Mouse (Mus musculus): ENCODE data around the gene Gm266. TPM values are rescaled to one million over a fixed set of nuclear protein-coding genes. Genes with fewer than 3 reads are reported as not detected.

Gm266 gene
- total and polyA plus RNA-seq, 2 experiments from 2014 or later = 5.1 to 5.2 TPM

GRCm38 (mm10) chr12:111520994-111521393, 35.4 kb upstream of the Gm266 start:
- DNase-seq (no peak), ATAC-seq (no peak)
- H3K4me1 ChIP-seq (ENCODE audit: insufficient read depth) = no peaks in the 10 kb centered on the region
- H3K36me3 ChIP-seq (ENCODE audit: insufficient read depth) = no peaks in the 10 kb centered on the region
- no peaks in the 10 kb centered on the region for H3K9me3 ChIP-seq (ENCODE audit: low read length)
- no peak for TF ChIP-seq CTCF (IDR thresholded peaks at IDR 0.05; ENCODE audit: low read depth)
- no peak overlapping the region for H3K4me2 ChIP-seq (ENCODE audit: low read depth)
- no peak overlapping the region for H3K4me3 ChIP-seq (ENCODE audit: low read depth, low read length)
- H3K9ac ChIP-seq = no peak overlapping the region
- H3K27me3 ChIP-seq (ENCODE audit: insufficient read depth, low read length) = no peaks in the 10 kb centered on the region
- no peak overlapping the region for H3K27ac ChIP-seq (ENCODE audit: low read depth, low read length)
- 88% methylated on average over 2 of the region's 2 CpGs for WGBS

- no peaks in the 10 kb centered on the region for H3K36me3 ChIP-seq (ENCODE audit: insufficient read depth)
- H3K27ac ChIP-seq (ENCODE audit: low read depth, low read length) = no peak overlapping the region
- WGBS = 69% methylated on average over 5 of the region's 5 CpGs
- H3K4me1 ChIP-seq (ENCODE audit: insufficient read depth) = no peaks in the 10 kb centered on the region
- H3K9me3 ChIP-seq (ENCODE audit: low read length) = no peaks in the 10 kb centered on the region
- ATAC-seq (no peak), DNase-seq (no peak)
- TF ChIP-seq CTCF (IDR thresholded peaks at IDR 0.05; ENCODE audit: low read depth) = no peak
- H3K27me3 ChIP-seq (ENCODE audit: insufficient read depth, low read length) = no peaks in the 10 kb centered on the region
- H3K4me3 ChIP-seq (ENCODE audit: low read depth, low read length) = no peak overlapping the region
- H3K4me2 ChIP-seq (ENCODE audit: low read depth) = no peak overlapping the region
- H3K9ac ChIP-seq = no peak overlapping the region
These were observed 34.2 kb upstream of the Gm266 start for GRCm38 (mm10) chr12:111519821-111520220.

GRCm38 (mm10) chr12:111518391-111518790, 32.8 kb upstream of the Gm266 start:
- H3K9me3 ChIP-seq (ENCODE audit: low read length) = no peaks in the 10 kb centered on the region
- ATAC-seq (no peak), DNase-seq (no peak)
- TF ChIP-seq CTCF (IDR thresholded peaks at IDR 0.05; ENCODE audit: low read depth) = no peak
- no peak overlapping the region for H3K4me2 ChIP-seq (ENCODE audit: low read depth)
- H3K27me3 ChIP-seq (ENCODE audit: insufficient read depth, low read length) = no peaks in the 10 kb centered on the region
- H3K9ac ChIP-seq = no peak overlapping the region
- H3K4me3 ChIP-seq (ENCODE audit: low read depth, low read length) = no peak overlapping the region
- no peaks in the 10 kb centered on the region for H3K4me1 ChIP-seq (ENCODE audit: insufficient read depth)
- no peaks in the 10 kb centered on the region for H3K36me3 ChIP-seq (ENCODE audit: insufficient read depth)
- no peak overlapping the region for H3K27ac ChIP-seq (ENCODE audit: low read depth, low read length)
- 90% methylated on average over 9 of the region's 9 CpGs for WGBS

GRCm38 (mm10) chr12:111517901-111518300, 32.3 kb upstream of the Gm266 start:
- Histone ChIP-seq H3K4me2 (ENCODE audit: low read depth) (no peak overlapping the region), H3K27me3 (ENCODE audit: insufficient read depth, low read length) (no peaks in the 10 kb centered on the region), H3K9ac (no peak overlapping the region), H3K4me1 (ENCODE audit: insufficient read depth) (no peaks in the 10 kb centered on the region), H3K4me3 (ENCODE audit: low read depth, low read length) (no peak overlapping the region), H3K36me3 (ENCODE audit: insufficient read depth) (no peaks in the 10 kb centered on the region), H3K9me3 (ENCODE audit: low read length) (no peaks in the 10 kb centered on the region), H3K27ac (ENCODE audit: low read depth, low read length) (no peak overlapping the region)
- WGBS = 62% methylated on average over 4 of the region's 4 CpGs
- no peak for TF ChIP-seq CTCF (IDR thresholded peaks at IDR 0.05; ENCODE audit: low read depth)
- ATAC-seq = no peak
- DNase-seq = no peak

GRCm38 (mm10) chr12:111516826-111517225, 31.2 kb upstream of the Gm266 start:
- no peaks in the 10 kb centered on the region for H3K4me1 ChIP-seq (ENCODE audit: insufficient read depth)
- no peak for TF ChIP-seq CTCF (IDR thresholded peaks at IDR 0.05; ENCODE audit: low read depth)
- no peak overlapping the region for H3K4me3 ChIP-seq (ENCODE audit: low read depth, low read length)
- no peak overlapping the region for H3K9ac ChIP-seq
- H3K9me3 ChIP-seq (ENCODE audit: low read length) = no peaks in the 10 kb centered on the region
- H3K27me3 ChIP-seq (ENCODE audit: insufficient read depth, low read length) = no peaks in the 10 kb centered on the region
- 92% methylated on average over 6 of the region's 6 CpGs for WGBS
- H3K27ac ChIP-seq (ENCODE audit: low read depth, low read length) = no peak overlapping the region
- DNase-seq = no peak
- H3K36me3 ChIP-seq (ENCODE audit: insufficient read depth) = no peaks in the 10 kb centered on the region
- no peak for ATAC-seq
- no peak overlapping the region for H3K4me2 ChIP-seq (ENCODE audit: low read depth)

GRCm38 (mm10) chr12:111515920-111516319, 30.3 kb upstream of the Gm266 start:
- Histone ChIP-seq H3K9ac (no peak overlapping the region), H3K4me3 (ENCODE audit: low read depth, low read length) (no peak overlapping the region), H3K4me2 (ENCODE audit: low read depth) (no peak overlapping the region), H3K9me3 (ENCODE audit: low read length) (no peaks in the 10 kb centered on the region), H3K36me3 (ENCODE audit: insufficient read depth) (no peaks in the 10 kb centered on the region), H3K4me1 (ENCODE audit: insufficient read depth) (no peaks in the 10 kb centered on the region), H3K27ac (ENCODE audit: low read depth, low read length) (no peak overlapping the region), H3K27me3 (ENCODE audit: insufficient read depth, low read length) (no peaks in the 10 kb centered on the region)
- DNase-seq = no peak
- 84% methylated on average over 5 of the region's 5 CpGs for WGBS
- TF ChIP-seq CTCF (IDR thresholded peaks at IDR 0.05; ENCODE audit: low read depth) = no peak
- ATAC-seq = no peak

- no peaks in the 10 kb centered on the region for H3K4me1 ChIP-seq (ENCODE audit: insufficient read depth)
- DNase-seq = no peak
- H3K36me3 ChIP-seq (ENCODE audit: insufficient read depth) = no peaks in the 10 kb centered on the region
- no peaks in the 10 kb centered on the region for H3K9me3 ChIP-seq (ENCODE audit: low read length)
- H3K27me3 ChIP-seq (ENCODE audit: insufficient read depth, low read length) = no peaks in the 10 kb centered on the region
- ATAC-seq = no peak
- H3K4me2 ChIP-seq (ENCODE audit: low read depth) = no peak overlapping the region
- peak overlapping the region; percentile 45 for H3K27ac ChIP-seq (ENCODE audit: low read depth, low read length)
- WGBS = 80% methylated on average over 7 of the region's 7 CpGs
- no peak for TF ChIP-seq CTCF (IDR thresholded peaks at IDR 0.05; ENCODE audit: low read depth)
- H3K9ac ChIP-seq = no peak overlapping the region
- no peak overlapping the region for H3K4me3 ChIP-seq (ENCODE audit: low read depth, low read length)
These were observed 29.4 kb upstream of the Gm266 start for GRCm38 (mm10) chr12:111514874-111515649.

Measured in forebrain, postnatal 0 days (tissue).